ENCODE assay signal across 10 mouse cellular contexts in genomic region chr8:78496273-78496672, GRCm38 (mm10). TPM values are rescaled to one million over a fixed set of nuclear protein-coding genes. Genes with fewer than 3 reads are reported as not detected.
"Had no signal": no experiment of that assay in that cellular context is flagged by ENCODE, and none has a peak within 500 bp of the region (broad histone marks: within the 10 kb centered on the region; RNA-seq: fewer than 3 reads in every experiment).

No protein-coding gene starts in this region.

RNA-seq across cellular contexts. Expression of gene Pou4f2, which starts 59.8 kb away (rescaled TPM):
- total RNA-seq: neutrophil, adult 5-6 weeks had no signal
- polyA plus RNA-seq: small intestine, adult 2 months; spleen, adult 2 months; stomach, embryonic 14.5 days; stomach, embryonic 15.5 days; stomach, embryonic 16.5 days; stomach, postnatal 0 days; thymus, adult 2 months; thymus, postnatal 0 days; urinary bladder, adult 2 months had no signal
